Mouse (Mus musculus) layer of hippocampus, adult 6 months (tissue): ENCODE data around the gene Csnk2a1. TPM values are rescaled to one million over a fixed set of nuclear protein-coding genes. Genes with fewer than 3 reads are reported as not detected.

Experiments
- long read RNA-seq, 2 experiments: library from polyadenylated mRNA; unstranded; transcript quantifications; one replicate each; pipeline ENCODE4 v2.0.0; 2019 to 2020
- polyA plus RNA-seq: library from polyadenylated mRNA; unstranded; fragments of <200 nt; fragmentation: Nextera tagmentation; gene quantifications from 2 replicates; pipeline ENCODE4 v1.2.3, GENCODE M21; 2021

Csnk2a1 gene
- 220 and 235 TPM in 2 replicates for polyA plus RNA-seq
- long read RNA-seq, experiment 1, full-length matches to known transcripts, result 3 of 158 reads
- long read RNA-seq, experiment 1, partial matches to known transcripts, result 145 of 158 reads
- long read RNA-seq, experiment 1, other reads (novel, unspliced or antisense), result 10 of 158 reads
- long read RNA-seq, experiment 2, full-length matches to known transcripts, result 13 of 25 reads
- long read RNA-seq, experiment 2, partial matches to known transcripts, result 2 of 25 reads
- long read RNA-seq, experiment 2, other reads (novel, unspliced or antisense), result 10 of 25 reads

GRCm38 (mm10) chr2:152226248-152227050 lies at the start of gene Csnk2a1:
Gene Csnk2a1, plus strand, starts transcription at chr2:152226839.

DNA sequence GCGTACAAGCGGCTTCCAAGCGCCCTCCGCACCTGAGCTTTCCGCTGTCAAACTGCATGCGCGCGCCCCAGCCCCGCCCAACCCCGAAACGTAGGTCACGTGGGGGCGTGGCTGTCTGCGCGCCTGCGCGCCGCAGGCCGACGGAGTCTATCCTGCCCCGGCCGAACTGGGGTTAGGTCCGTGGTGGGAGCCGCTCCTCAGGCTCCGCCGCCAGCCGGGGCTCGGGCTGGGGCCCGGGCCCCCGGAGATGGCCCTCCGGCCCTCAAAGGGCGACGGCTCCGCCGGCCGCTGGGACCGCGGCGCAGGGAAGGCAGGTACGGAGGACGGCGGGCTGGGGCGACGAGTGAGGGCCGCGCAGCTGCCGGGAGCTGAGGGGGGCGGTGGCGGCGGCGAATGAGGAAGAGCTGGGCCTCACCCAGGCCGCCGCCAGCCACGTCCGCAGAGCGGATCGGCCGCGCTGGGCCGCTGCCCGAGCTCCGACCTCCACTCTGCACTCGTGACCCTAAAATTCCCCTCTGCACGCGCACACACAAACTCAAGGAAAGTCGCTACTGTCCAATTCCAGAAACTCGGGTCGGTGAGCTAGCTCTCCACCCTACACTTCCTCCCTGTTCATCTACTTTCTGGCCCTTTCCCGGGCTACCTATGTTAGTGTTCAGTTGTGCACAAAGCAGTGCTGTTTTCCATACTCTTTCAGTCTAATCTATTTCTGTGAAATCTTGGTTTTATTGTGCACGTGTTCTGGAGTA lies 67.3 kb downstream of the Csnk2a1 start, which contains the start of gene Tbc1d20:
Gene Tbc1d20, plus strand, starts transcription at position 102 of the 749 bp plus-strand sequence.

Other genes with a start within 250 kb of the Csnk2a1 start
- gene Fam110a, start 246.6 kb upstream of the Csnk2a1 start, polyA plus RNA-seq, result 10.7 and 12.9 TPM in 2 replicates
- 2.5 and 2.6 TPM in 2 replicates for gene Slc52a3, start 230.3 kb upstream of the Csnk2a1 start, polyA plus RNA-seq
- 1.2 TPM in 2 replicates for gene Scrt2, start 145.3 kb upstream of the Csnk2a1 start, polyA plus RNA-seq
- gene Srxn1, start 121.3 kb upstream of the Csnk2a1 start, polyA plus RNA-seq, result 20.7 and 25.6 TPM in 2 replicates
- gene Tcf15, start 83.3 kb upstream of the Csnk2a1 start, polyA plus RNA-seq, result 0.30 and 0.87 TPM in 2 replicates
- gene Tbc1d20, start 67.0 kb downstream of the Csnk2a1 start, polyA plus RNA-seq, result 17.2 and 19.5 TPM in 2 replicates
- 87.6 and 106 TPM in 2 replicates for gene Rbck1, start 105.8 kb downstream of the Csnk2a1 start, polyA plus RNA-seq
- gene Trib3, start 117.2 kb downstream of the Csnk2a1 start, polyA plus RNA-seq, result 0.48 and 0.50 TPM in 2 replicates
- gene Nrsn2, start 149.8 kb downstream of the Csnk2a1 start, polyA plus RNA-seq, result 100 and 142 TPM in 2 replicates
- 0.72 and 1.0 TPM in 2 replicates for gene Sox12, start 171.2 kb downstream of the Csnk2a1 start, polyA plus RNA-seq
- 7.0 and 8.2 TPM in 2 replicates for gene Zcchc3, start 188.2 kb downstream of the Csnk2a1 start, polyA plus RNA-seq
- 3.3 and 5.2 TPM in 2 replicates for gene 6820408C15Rik, start 188.7 kb downstream of the Csnk2a1 start, polyA plus RNA-seq
- gene Defb23, start 237.8 kb downstream of the Csnk2a1 start, polyA plus RNA-seq, result not detected in 2 replicates